Mouse (Mus musculus): ENCODE measurements around the gene Cdc42bpb. TPM values are rescaled to one million over a fixed set of nuclear protein-coding genes. Genes with fewer than 3 reads are reported as not detected.

Gene Cdc42bpb
- polyA plus RNA-seq, 1 experiment from 2014 or later = 18.7 TPM

- DNase-seq (ENCODE audit: low spot score) (no peak), ATAC-seq (ENCODE audit: low FRiP score, low TSS enrichment) (no peak)
- no peaks in the 10 kb centered on the region for H3K27me3 ChIP-seq (ENCODE audit: control insufficient read depth, insufficient read depth, low read length)
- TF ChIP-seq CTCF (IDR thresholded peaks at IDR 0.05; ENCODE audit: low read depth) (no peak), EP300 (optimal IDR thresholded peaks at IDR 0.05) (no peak)
- no peak overlapping the region for H3K4me2 ChIP-seq (replicated peaks; ENCODE audit: low read depth)
- no peaks in the 10 kb centered on the region for H3K9me3 ChIP-seq (ENCODE audit: control insufficient read depth, low read length)
- H3K4me1 ChIP-seq (replicated peaks; ENCODE audit: control insufficient read depth, insufficient read depth) = no peaks in the 10 kb centered on the region
- no peak overlapping the region for H3K9ac ChIP-seq (ENCODE audit: low read length)
- no peak overlapping the region for H3K27ac ChIP-seq (replicated peaks)
- 93% methylated on average over 21 of the region's 21 CpGs for WGBS
- no peak overlapping the region for H3K4me3 ChIP-seq (ENCODE audit: low read depth, low read length)
- peaks cover 49% of the 10 kb centered on the region for H3K36me3 ChIP-seq (ENCODE audit: control insufficient read depth, insufficient read depth, low read length)
These were observed 53.0 kb downstream of the Cdc42bpb start for GRCm38 (mm10) chr12:111324536-111324935.

GRCm38 (mm10) chr12:111323423-111323822, 54.1 kb downstream of the Cdc42bpb start:
- TF ChIP-seq CTCF (IDR thresholded peaks at IDR 0.05; ENCODE audit: low read depth) (no peak), EP300 (optimal IDR thresholded peaks at IDR 0.05) (no peak)

GRCm38 (mm10) chr12:111321832-111322231, 55.7 kb downstream of the Cdc42bpb start:
- DNase-seq (ENCODE audit: low spot score) = no peak
- 77% methylated on average over 13 of the region's 13 CpGs for WGBS

More at GRCm38 (mm10) chr12:111323423-111323822, 54.1 kb downstream of the Cdc42bpb start:
- no peaks in the 10 kb centered on the region for H3K4me1 ChIP-seq (replicated peaks; ENCODE audit: control insufficient read depth, insufficient read depth)
- DNase-seq (ENCODE audit: low spot score) = no peak
- no peak overlapping the region for H3K4me2 ChIP-seq (replicated peaks; ENCODE audit: low read depth)
- no peak overlapping the region for H3K9ac ChIP-seq (ENCODE audit: low read length)
- H3K27me3 ChIP-seq (ENCODE audit: control insufficient read depth, insufficient read depth, low read length) = no peaks in the 10 kb centered on the region
- no peak overlapping the region for H3K27ac ChIP-seq (replicated peaks)
- no peaks in the 10 kb centered on the region for H3K9me3 ChIP-seq (ENCODE audit: control insufficient read depth, low read length)
- ATAC-seq (ENCODE audit: low FRiP score, low TSS enrichment) = no peak
- no peak overlapping the region for H3K4me3 ChIP-seq (ENCODE audit: low read depth, low read length)
- 79% methylated on average over 4 of the region's 4 CpGs for WGBS
- peaks cover 55% of the 10 kb centered on the region for H3K36me3 ChIP-seq (ENCODE audit: control insufficient read depth, insufficient read depth, low read length)

GRCm38 (mm10) chr12:111320549-111320948, 57.0 kb downstream of the Cdc42bpb start:
- DNase-seq (ENCODE audit: low spot score) (no peak), ATAC-seq (ENCODE audit: low FRiP score, low TSS enrichment) (0 out of 2 replicates have a peak, but pooled peaks have one; percentile 14)
- TF ChIP-seq EP300 (optimal IDR thresholded peaks at IDR 0.05) = no peak
- TF ChIP-seq CTCF (IDR thresholded peaks at IDR 0.05; ENCODE audit: low read depth) = no peak
- 65% methylated on average over 12 of the region's 12 CpGs for whole genome bisulfite sequencing
- no peaks in the 10 kb centered on the region for H3K27me3 ChIP-seq (ENCODE audit: control insufficient read depth, insufficient read depth, low read length)
- H3K36me3 ChIP-seq (ENCODE audit: control insufficient read depth, insufficient read depth, low read length) = peaks cover 68% of the 10 kb centered on the region
- no peak overlapping the region for H3K27ac ChIP-seq (replicated peaks)
- no peaks in the 10 kb centered on the region for H3K9me3 ChIP-seq (ENCODE audit: control insufficient read depth, low read length)
- H3K4me2 ChIP-seq (replicated peaks; ENCODE audit: low read depth) = no peak overlapping the region
- no peak overlapping the region for H3K4me3 ChIP-seq (ENCODE audit: low read depth, low read length)
- no peaks in the 10 kb centered on the region for H3K4me1 ChIP-seq (replicated peaks; ENCODE audit: control insufficient read depth, insufficient read depth)
- no peak overlapping the region for H3K9ac ChIP-seq (ENCODE audit: low read length)

More at GRCm38 (mm10) chr12:111321832-111322231, 55.7 kb downstream of the Cdc42bpb start:
- H3K36me3 ChIP-seq (ENCODE audit: control insufficient read depth, insufficient read depth, low read length) = peaks cover 67% of the 10 kb centered on the region
- H3K4me1 ChIP-seq (replicated peaks; ENCODE audit: control insufficient read depth, insufficient read depth) = no peaks in the 10 kb centered on the region
- H3K27me3 ChIP-seq (ENCODE audit: control insufficient read depth, insufficient read depth, low read length) = no peaks in the 10 kb centered on the region
- no peak overlapping the region for H3K27ac ChIP-seq (replicated peaks)
- no peak overlapping the region for H3K4me2 ChIP-seq (replicated peaks; ENCODE audit: low read depth)
- H3K9ac ChIP-seq (ENCODE audit: low read length) = no peak overlapping the region
- TF ChIP-seq CTCF (IDR thresholded peaks at IDR 0.05; ENCODE audit: low read depth) (no peak), EP300 (optimal IDR thresholded peaks at IDR 0.05) (no peak)
- no peak for ATAC-seq (ENCODE audit: low FRiP score, low TSS enrichment)
- H3K9me3 ChIP-seq (ENCODE audit: control insufficient read depth, low read length) = no peaks in the 10 kb centered on the region
- H3K4me3 ChIP-seq (ENCODE audit: low read depth, low read length) = no peak overlapping the region

GRCm38 (mm10) chr12:111317694-111318093, 59.8 kb downstream of the Cdc42bpb start:
- ATAC-seq (ENCODE audit: low FRiP score, low TSS enrichment) (no peak), DNase-seq (ENCODE audit: low spot score) (no peak)
- TF ChIP-seq EP300 (optimal IDR thresholded peaks at IDR 0.05) (no peak), CTCF (IDR thresholded peaks at IDR 0.05; ENCODE audit: low read depth) (no peak)
- no peak overlapping the region for H3K4me3 ChIP-seq (ENCODE audit: low read depth, low read length)
- no peak overlapping the region for H3K4me2 ChIP-seq (replicated peaks; ENCODE audit: low read depth)
- WGBS = 92% methylated on average over 9 of the region's 9 CpGs
- no peak overlapping the region for H3K9ac ChIP-seq (ENCODE audit: low read length)
- H3K36me3 ChIP-seq (ENCODE audit: control insufficient read depth, insufficient read depth, low read length) = peaks cover 72% of the 10 kb centered on the region
- H3K27me3 ChIP-seq (ENCODE audit: control insufficient read depth, insufficient read depth, low read length) = no peaks in the 10 kb centered on the region
- no peak overlapping the region for H3K27ac ChIP-seq (replicated peaks)
- H3K4me1 ChIP-seq (replicated peaks; ENCODE audit: control insufficient read depth, insufficient read depth) = no peaks in the 10 kb centered on the region
- no peaks in the 10 kb centered on the region for H3K9me3 ChIP-seq (ENCODE audit: control insufficient read depth, low read length)

- Histone ChIP-seq H3K4me3 (ENCODE audit: low read depth, low read length) (no peak overlapping the region), H3K4me2 (replicated peaks; ENCODE audit: low read depth) (no peak overlapping the region), H3K27ac (replicated peaks) (no peak overlapping the region), H3K4me1 (replicated peaks; ENCODE audit: control insufficient read depth, insufficient read depth) (no peaks in the 10 kb centered on the region), H3K36me3 (ENCODE audit: control insufficient read depth, insufficient read depth, low read length) (peaks cover 67% of the 10 kb centered on the region), H3K27me3 (ENCODE audit: control insufficient read depth, insufficient read depth, low read length) (no peaks in the 10 kb centered on the region), H3K9ac (ENCODE audit: low read length) (no peak overlapping the region), H3K9me3 (ENCODE audit: control insufficient read depth, low read length) (no peaks in the 10 kb centered on the region)
- ATAC-seq (ENCODE audit: low FRiP score, low TSS enrichment) = no peak
- DNase-seq (ENCODE audit: low spot score) = no peak
- no peak for TF ChIP-seq EP300 (optimal IDR thresholded peaks at IDR 0.05)
- no peak for TF ChIP-seq CTCF (IDR thresholded peaks at IDR 0.05; ENCODE audit: low read depth)
- 93% methylated on average over 7 of the region's 7 CpGs for WGBS
These were observed 63.2 kb downstream of the Cdc42bpb start for GRCm38 (mm10) chr12:111314273-111314672.

Measured in stomach, postnatal 0 days (tissue).